Mouse (Mus musculus) heart, adult 11 months (tissue): Measurements from ENCODE around the gene Btg2.

Experiments
- DNase-seq: peaks from one replicate; pipeline ENCODE4 v3.0.0; 2022

Gene Btg2

GRCm38 (mm10) chr1:134097080-134097855, 18.3 kb upstream of the Btg2 start:
- peak; percentile 92 for DNase-seq

- DNase-seq, result peak; percentile 97
Measured at GRCm38 (mm10) chr1:134096264-134096934, 17.5 kb upstream of the Btg2 start.

DNA sequence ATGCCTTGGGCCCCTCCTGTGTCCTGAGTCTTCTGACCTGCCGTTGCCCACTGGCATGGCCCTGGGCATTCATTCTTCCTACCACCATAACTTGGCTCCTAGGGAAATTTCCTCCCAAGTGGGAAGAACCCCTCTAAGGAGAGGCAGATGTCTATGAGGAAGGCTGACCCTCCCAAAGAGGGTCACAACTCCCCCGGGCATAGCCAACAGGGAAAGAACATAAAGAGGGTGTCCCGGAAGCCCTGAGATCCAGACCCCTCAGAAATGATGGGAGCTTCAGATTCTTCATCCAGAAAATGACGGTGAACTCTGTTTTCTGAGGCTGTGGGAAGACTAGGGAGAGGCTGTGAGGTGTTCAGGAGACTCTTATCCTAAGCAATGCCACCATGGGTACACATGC, 16.8 kb upstream of the Btg2 start:
- DNase-seq, result peak; percentile 91

DNA sequence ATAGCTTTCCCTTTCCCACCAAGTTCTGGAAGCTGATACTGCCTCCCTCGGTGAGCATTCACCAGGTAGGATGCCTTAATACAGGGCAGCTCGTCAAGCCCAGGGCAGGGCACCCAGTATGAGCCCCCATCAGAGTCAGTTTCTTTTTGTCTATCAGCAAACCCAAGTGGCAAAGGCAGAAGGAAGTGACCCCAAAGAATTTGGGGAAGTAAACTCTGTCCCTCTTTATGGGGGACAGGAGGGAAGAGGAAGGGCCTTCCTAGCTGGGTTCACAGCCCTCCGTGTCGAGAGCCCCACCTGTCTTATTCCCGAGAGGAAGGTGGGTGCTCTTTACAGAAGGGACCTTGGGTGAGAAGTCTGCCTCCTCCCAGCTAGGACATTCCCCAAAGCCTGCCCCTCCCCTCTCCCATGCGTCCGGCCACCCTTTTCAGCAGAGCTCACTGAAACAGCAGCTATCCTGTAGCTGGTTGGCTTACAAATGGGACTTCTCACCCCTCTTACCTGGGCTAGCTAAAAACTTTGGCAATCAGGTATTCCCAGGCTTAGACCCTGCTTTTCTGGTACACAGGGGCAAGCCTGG, 16.2 kb upstream of the Btg2 start:
- DNase-seq, result peak; percentile 95

GRCm38 (mm10) chr1:134093771-134094526, 15.0 kb upstream of the Btg2 start:
- DNase-seq, result peak; percentile 98

GRCm38 (mm10) chr1:134092852-134093770, 14.2 kb upstream of the Btg2 start:
- peak; percentile 100 for DNase-seq

GRCm38 (mm10) chr1:134092368-134092767, 13.4 kb upstream of the Btg2 start:
- DNase-seq, result no peak

GRCm38 (mm10) chr1:134091851-134092250, 12.9 kb upstream of the Btg2 start:
- DNase-seq, result no peak

GRCm38 (mm10) chr1:134089074-134089473, 10.2 kb upstream of the Btg2 start:
- DNase-seq, result peak; percentile 90

DNA sequence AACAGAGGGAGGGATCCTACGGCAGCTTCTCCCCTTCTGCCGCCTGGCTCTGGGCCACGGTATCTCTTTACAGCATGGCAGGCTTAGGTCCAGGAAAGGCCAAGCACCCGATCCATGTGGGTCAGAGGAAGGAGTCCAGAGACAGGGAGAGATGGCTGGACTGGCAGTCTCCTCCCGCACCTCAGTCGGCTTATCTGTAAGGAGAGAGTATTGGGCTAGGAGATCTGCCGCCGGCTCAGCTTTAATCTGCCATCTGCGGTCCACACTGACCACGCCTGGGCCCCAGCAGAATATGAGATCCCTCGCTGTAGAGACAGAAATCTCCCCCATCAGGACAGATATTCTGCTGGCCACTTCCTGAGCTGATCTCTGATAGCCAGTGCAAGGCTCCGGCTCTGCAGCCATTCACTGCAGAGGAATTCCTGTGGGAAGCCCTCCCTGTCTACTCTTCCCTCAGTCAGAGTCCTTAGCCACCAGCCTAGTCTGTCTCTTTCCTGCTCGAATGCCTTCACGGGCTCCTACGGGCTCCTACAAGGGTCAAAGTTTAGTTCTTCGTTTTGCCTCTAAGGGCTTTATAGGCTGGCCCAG, 8.0 kb upstream of the Btg2 start:
- DNase-seq, result peak; percentile 96

GRCm38 (mm10) chr1:134086017-134086416, 7.1 kb upstream of the Btg2 start:
- no peak for DNase-seq

DNA sequence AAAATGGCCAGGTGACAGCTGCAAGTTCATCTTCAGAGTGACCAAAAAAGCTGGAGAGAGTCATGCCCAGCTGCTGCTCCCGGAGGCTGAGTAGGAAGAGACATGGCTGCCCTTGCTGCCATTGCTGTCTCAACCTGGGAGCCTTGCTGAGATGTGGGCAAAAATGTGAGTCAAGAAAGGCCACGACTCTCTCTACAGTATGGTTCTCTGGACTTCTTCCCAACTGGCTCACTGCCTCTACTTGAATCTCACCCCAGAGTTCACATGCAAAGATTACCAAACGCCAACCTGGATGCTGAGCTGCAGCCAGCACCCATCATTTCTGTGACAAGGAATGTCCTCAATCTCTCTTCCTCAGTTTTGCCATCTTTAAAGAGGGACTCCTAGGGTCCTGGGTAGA, 5.2 kb upstream of the Btg2 start:
- no peak for DNase-seq

DNA sequence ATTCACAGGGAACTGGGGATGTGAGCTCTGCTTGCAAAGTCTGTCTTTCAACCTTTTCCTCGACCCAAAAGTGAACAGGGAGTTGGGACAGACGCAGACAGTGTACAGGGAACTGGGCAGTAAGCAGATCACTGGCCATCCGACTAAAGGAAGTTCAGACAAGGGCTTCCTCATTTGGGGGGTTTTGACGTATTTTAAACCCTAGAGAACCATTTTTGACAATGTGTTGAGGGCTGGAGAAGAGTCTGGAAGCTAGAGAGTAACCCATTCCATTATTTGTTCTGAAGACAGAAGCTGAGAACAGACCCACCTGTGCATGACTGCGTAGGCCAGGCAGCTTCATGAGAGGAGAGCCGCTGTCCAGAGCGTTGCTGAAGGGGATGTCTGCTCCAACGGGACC, 4.8 kb upstream of the Btg2 start:
- DNase-seq, result no peak

DNA sequence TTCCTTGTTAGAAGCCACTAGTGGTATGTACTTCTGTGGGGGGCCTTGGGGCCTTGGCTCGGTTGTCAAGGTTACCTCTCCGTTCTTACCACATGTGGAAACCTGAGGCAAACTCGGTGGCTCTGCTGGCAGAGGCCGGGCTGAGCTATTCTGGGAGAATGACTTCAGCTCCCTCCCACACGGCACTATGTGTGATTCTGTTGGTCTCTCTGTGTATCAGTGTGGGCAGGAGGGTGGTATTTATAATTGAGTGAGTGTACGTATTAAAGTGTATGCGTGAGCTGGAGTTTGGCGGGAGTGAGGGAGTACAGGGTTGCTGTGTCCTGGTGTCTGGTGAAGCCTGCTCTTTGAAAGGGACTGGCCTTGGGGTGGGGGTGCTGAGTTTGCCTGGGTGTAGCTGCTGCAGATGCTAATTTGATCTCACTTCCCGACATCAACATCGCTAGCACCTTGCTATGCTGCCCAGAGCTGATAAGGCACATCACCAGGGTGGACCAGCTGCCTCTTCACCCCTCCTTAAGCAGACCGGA, 4.1 kb upstream of the Btg2 start:
- DNase-seq, result peak; percentile 97

- DNase-seq, result peak; percentile 96
Measured at GRCm38 (mm10) chr1:134080881-134081450, 2.0 kb upstream of the Btg2 start.

- peak; percentile 93 for DNase-seq
Measured at GRCm38 (mm10) chr1:134080406-134080805, 1.5 kb upstream of the Btg2 start.

DNA sequence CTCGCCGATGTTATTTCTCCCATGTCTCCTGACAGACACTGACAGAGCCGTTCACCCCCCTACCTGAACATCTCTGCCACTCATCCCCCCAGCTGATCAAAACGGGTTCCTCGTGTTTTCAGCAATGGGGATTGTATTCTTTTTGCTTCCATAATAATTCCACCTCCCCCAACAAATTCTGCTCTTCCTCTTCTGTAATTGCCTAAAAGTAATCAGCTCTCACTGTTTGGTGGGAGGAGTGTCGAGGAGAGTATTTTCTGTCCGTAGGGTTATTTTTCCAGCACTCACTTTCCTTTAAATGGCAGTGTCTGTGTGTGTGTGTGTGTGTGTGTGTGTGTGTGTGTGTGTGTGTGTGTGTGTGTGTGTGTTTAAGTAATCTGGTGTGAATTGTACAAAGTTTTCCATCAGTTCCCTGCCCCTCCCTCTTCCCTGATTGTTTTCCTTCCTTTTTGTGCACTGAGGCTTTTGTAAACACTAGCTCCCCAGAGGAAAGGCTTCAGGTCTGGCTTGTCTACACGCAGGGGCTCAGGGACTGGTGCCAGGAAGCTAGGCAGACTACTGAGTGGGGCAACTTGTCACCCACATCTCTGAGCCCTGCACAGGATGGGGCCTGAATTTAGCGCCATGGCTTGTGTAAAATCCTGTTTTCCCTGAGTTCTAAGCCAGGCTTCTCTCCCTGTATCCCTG, 700 bp upstream of the Btg2 start:
- peak; percentile 99 for DNase-seq

DNA sequence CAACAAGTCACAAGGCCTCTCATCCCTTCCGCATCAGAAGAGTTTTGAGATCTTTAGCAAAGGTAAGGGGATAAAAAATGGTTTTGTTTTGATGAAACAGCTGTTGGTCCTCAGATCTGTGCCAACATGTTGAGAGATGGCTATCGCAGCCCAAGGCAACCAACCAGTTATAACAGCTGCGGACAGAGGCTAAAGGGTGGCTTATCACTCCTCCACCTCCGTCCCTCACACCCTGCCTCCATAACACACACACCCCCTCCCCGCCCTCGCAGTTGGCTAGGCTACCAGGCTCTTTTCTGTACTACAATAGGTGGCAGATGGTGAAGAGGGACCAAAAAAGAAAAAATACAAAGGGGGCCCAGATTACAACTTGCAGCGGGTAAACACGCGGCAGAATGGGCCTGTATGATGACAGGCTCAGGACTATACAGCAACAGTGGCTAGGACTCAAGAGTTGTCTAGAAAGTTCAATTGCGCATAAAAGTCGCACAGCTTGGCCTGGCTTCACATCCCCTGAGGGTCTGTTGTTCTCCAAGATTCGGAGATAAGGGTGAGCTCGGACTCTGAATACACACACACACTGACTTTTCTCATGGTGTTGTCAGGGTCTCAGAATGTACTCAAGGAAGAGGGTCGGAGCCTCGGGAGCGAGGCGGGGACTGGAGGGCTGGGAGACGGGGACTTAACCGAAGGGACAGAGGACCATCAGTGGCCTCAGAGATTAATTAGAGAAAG, 692 bp downstream of the Btg2 start:
- DNase-seq, result peak; percentile 97

- peak; percentile 97 for DNase-seq
Measured at GRCm38 (mm10) chr1:134077389-134078060, 1.4 kb downstream of the Btg2 start.
